Mouse (Mus musculus) MEL (cell line): ENCODE measurements around the gene Tex22. TPM values are rescaled to one million over a fixed set of nuclear protein-coding genes. Genes with fewer than 3 reads are reported as not detected.

Experiments used
- DNase-seq: peaks from one replicate; pipeline ENCODE4 v3.0.0; 2011; ENCODE audit warnings: low read depth, low spot score
- H3K27ac ChIP-seq: 2 replicates; pipeline ENCODE4 v1.5.1; 2012; ENCODE audit warnings: low read depth, mild to moderate bottlenecking, control low read depth, low read length, moderate library complexity; ENCODE audit not compliant: control insufficient read depth
- H3K27me3 ChIP-seq, 2 experiments: fragments of 150-350 bp in 1 of 2; sonication (generic) in 1 of 2; 2 replicates each; pipeline ENCODE4 v1.6.1; 2012; ENCODE audit warnings: low read length in 2 of 2, mild to moderate bottlenecking in 2 of 2, improper control_type of control experiment in 1 of 2, moderate library complexity in 1 of 2; ENCODE audit not compliant: insufficient read depth in 2 of 2, control insufficient read depth in 1 of 2
- H3K36me3 ChIP-seq, 2 experiments: 2 replicates each; pipeline ENCODE4 v1.6.1; 2012 to 2014; ENCODE audit warnings: low read length in 2 of 2, improper control_type of control experiment in 1 of 2, inconsistent platforms in 1 of 2, mild to moderate bottlenecking in 1 of 2; ENCODE audit not compliant: insufficient read depth in 2 of 2, control insufficient read depth in 1 of 2
- H3K4me1 ChIP-seq, 2 experiments: fragments of 150-350 bp in 1 of 2; sonication (generic) in 1 of 2; 2 replicates each; pipeline ENCODE4 v1.6.1; 2012; ENCODE audit warnings: low read length in 2 of 2, improper control_type of control experiment in 1 of 2, mild to moderate bottlenecking in 1 of 2; ENCODE audit not compliant: insufficient read depth in 2 of 2, control insufficient read depth in 1 of 2
- H3K4me3 ChIP-seq, 2 experiments: fragments of 150-350 bp in 1 of 2; sonication (generic) in 1 of 2; 2 replicates each; pipeline ENCODE4 v1.5.1; 2012; ENCODE audit warnings: low read depth in 2 of 2, low read length in 2 of 2, mild to moderate bottlenecking in 2 of 2, moderate library complexity in 2 of 2, control low read depth in 1 of 2, improper control_type of control experiment in 1 of 2; ENCODE audit not compliant: control insufficient read depth in 1 of 2, insufficient read depth in 1 of 2
- H3K79me2 ChIP-seq: 2 replicates; pipeline ENCODE4 v1.6.1; 2012; ENCODE audit warnings: mild to moderate bottlenecking, low read length, moderate library complexity; ENCODE audit not compliant: control insufficient read depth, poor library complexity, insufficient read depth
- H3K9ac ChIP-seq: 2 replicates; pipeline ENCODE4 v1.6.1; 2012; ENCODE audit warnings: low read depth, mild to moderate bottlenecking, control low read depth, low read length, moderate library complexity; ENCODE audit not compliant: control insufficient read depth, poor library complexity, severe bottlenecking
- H3K9me3 ChIP-seq: fragments of 150-350 bp; sonication (generic); replicated peaks from 2 replicates; pipeline ENCODE4 v1.6.1; 2012; ENCODE audit warnings: mild to moderate bottlenecking, low read length, improper control_type of control experiment, moderate library complexity; ENCODE audit not compliant: insufficient read depth
- CTCF ChIP-seq, 3 experiments: IDR thresholded peaks in 2 of 3; conservative IDR thresholded peaks in 1 of 3; 2 replicates each; pipeline ENCODE4 v1.5.1; 2011 to 2012; ENCODE audit warnings: low read length in 3 of 3, low read depth in 2 of 3, mild to moderate bottlenecking in 2 of 3, improper control_type of control experiment in 1 of 3, inconsistent platforms in 1 of 3, mixed read lengths in 1 of 3, moderate library complexity in 1 of 3; ENCODE audit not compliant: control insufficient read depth in 1 of 3, insufficient read depth in 1 of 3, poor library complexity in 1 of 3, severe bottlenecking in 1 of 3
- EP300 ChIP-seq, 2 experiments: IDR thresholded peaks; 2 replicates each; pipeline ENCODE4 v1.6.1; 2011; ENCODE audit warnings: improper control_type of control experiment in 2 of 2, low read length in 2 of 2, low read depth in 1 of 2, mild to moderate bottlenecking in 1 of 2
- ETS1 ChIP-seq: IDR thresholded peaks from 2 replicates; pipeline ENCODE4 v1.6.1; 2012; ENCODE audit warnings: low read depth, mild to moderate bottlenecking, inconsistent platforms, low read length, improper control_type of control experiment, moderate library complexity
- GATA1 ChIP-seq: IDR thresholded peaks from 2 replicates; pipeline ENCODE4 v1.6.1; 2011; ENCODE audit warnings: low read depth, low read length, improper control_type of control experiment
- HCFC1 ChIP-seq: IDR thresholded peaks from 2 replicates; pipeline ENCODE4 v1.6.1; 2012; ENCODE audit warnings: low read depth, mild to moderate bottlenecking, inconsistent platforms, low read length, improper control_type of control experiment, moderate library complexity
- KAT2A ChIP-seq: conservative IDR thresholded peaks from 2 replicates; pipeline ENCODE4 v1.6.1; 2012; ENCODE audit warnings: low read depth, low read length, improper control_type of control experiment, inconsistent platforms
- MAFK ChIP-seq: IDR thresholded peaks from 2 replicates; pipeline ENCODE4 v1.6.1; 2011; ENCODE audit warnings: low read depth, mild to moderate bottlenecking, low read length, improper control_type of control experiment, borderline replicate concordance
- MAX ChIP-seq: IDR thresholded peaks from 2 replicates; pipeline ENCODE4 v1.6.1; 2011; ENCODE audit warnings: low read length, improper control_type of control experiment
- MAZ ChIP-seq: IDR thresholded peaks from 2 replicates; pipeline ENCODE4 v1.6.1; 2012; ENCODE audit warnings: low read depth, mild to moderate bottlenecking, inconsistent platforms, low read length, improper control_type of control experiment
- MEF2A ChIP-seq: IDR thresholded peaks from 2 replicates; pipeline ENCODE4 v1.6.1; 2014; ENCODE audit warnings: low read depth, mild to moderate bottlenecking, inconsistent platforms, low read length, improper control_type of control experiment; ENCODE audit not compliant: poor library complexity, insufficient replicate concordance, severe bottlenecking; ENCODE audit errors: extremely low read depth
- MXI1 ChIP-seq: IDR thresholded peaks from 2 replicates; pipeline ENCODE4 v1.6.1; 2011; ENCODE audit warnings: mild to moderate bottlenecking, low read depth, low read length, improper control_type of control experiment
- MYC ChIP-seq: IDR thresholded peaks from 2 replicates; pipeline ENCODE4 v1.6.1; 2011; ENCODE audit warnings: low read depth, mild to moderate bottlenecking, low read length, improper control_type of control experiment, moderate library complexity
- NELFE ChIP-seq: IDR thresholded peaks from 2 replicates; pipeline ENCODE4 v1.6.1; 2011; ENCODE audit warnings: low read depth, low read length, improper control_type of control experiment
- NRF1 ChIP-seq: IDR thresholded peaks from 2 replicates; pipeline ENCODE4 v1.6.1; 2014; ENCODE audit warnings: low read depth, mild to moderate bottlenecking, inconsistent platforms, low read length, improper control_type of control experiment, moderate library complexity; ENCODE audit not compliant: poor library complexity, insufficient read depth, severe bottlenecking
- POLR2AphosphoS5 ChIP-seq: IDR thresholded peaks from 2 replicates; pipeline ENCODE4 v1.6.1; 2012; ENCODE audit warnings: low read depth, borderline replicate concordance, mild to moderate bottlenecking, inconsistent platforms, low read length, moderate library complexity, mixed read lengths
- SMC3 ChIP-seq: IDR thresholded peaks from 2 replicates; pipeline ENCODE4 v1.6.1; 2011; ENCODE audit warnings: low read depth, low read length, improper control_type of control experiment
- TAL1 ChIP-seq: IDR thresholded peaks from 2 replicates; pipeline ENCODE4 v1.6.1; 2012; ENCODE audit warnings: mild to moderate bottlenecking, inconsistent platforms, low read length, moderate library complexity, mixed read lengths
- TCF12 ChIP-seq: IDR thresholded peaks from 2 replicates; pipeline ENCODE4 v1.6.1; 2014; ENCODE audit warnings: low read depth, mild to moderate bottlenecking, inconsistent platforms, low read length, improper control_type of control experiment, moderate library complexity
- USF2 ChIP-seq, 2 experiments: IDR thresholded peaks; 2 replicates each; pipeline ENCODE4 v1.6.1; 2011 to 2012; ENCODE audit warnings: improper control_type of control experiment in 2 of 2, low read length in 2 of 2, borderline replicate concordance in 1 of 2, inconsistent platforms in 1 of 2, low read depth in 1 of 2, mild to moderate bottlenecking in 1 of 2; ENCODE audit not compliant: insufficient read depth in 1 of 2
- ZMIZ1 ChIP-seq: IDR thresholded peaks from 2 replicates; pipeline ENCODE4 v1.6.1; 2012; ENCODE audit warnings: low read depth, mild to moderate bottlenecking, inconsistent platforms, low read length, improper control_type of control experiment, moderate library complexity
- ZNF384 ChIP-seq: IDR thresholded peaks from 2 replicates; pipeline ENCODE4 v1.6.1; 2012; ENCODE audit warnings: low read depth, mild to moderate bottlenecking, inconsistent platforms, low read length, improper control_type of control experiment
- polyA plus RNA-seq, 2 experiments: library from polyadenylated mRNA; stranded (reverse) in 1 of 2; unstranded in 1 of 2; fragments of >175 nt in 1 of 2; fragments of >200 nt in 1 of 2; gene quantifications; 2 replicates each; pipeline versions ENCODE4 v1.2.1 to v1.2.4; 2012; ENCODE audit warnings: low replicate concordance in 2 of 2, low read depth in 1 of 2; ENCODE audit not compliant: insufficient read length in 2 of 2, insufficient read depth in 1 of 2, missing spikeins in 1 of 2
- total RNA-seq: library from RNA; depleted of rRNA; stranded (reverse); fragments of 300-350 nt; gene quantifications from 2 replicates; pipeline ENCODE4 v1.2.3, GENCODE M21; 2012

Tex22 gene
- total and polyA plus RNA-seq, 3 experiments, result 0.43 to 0.65 TPM; not detected in 1

DNA sequence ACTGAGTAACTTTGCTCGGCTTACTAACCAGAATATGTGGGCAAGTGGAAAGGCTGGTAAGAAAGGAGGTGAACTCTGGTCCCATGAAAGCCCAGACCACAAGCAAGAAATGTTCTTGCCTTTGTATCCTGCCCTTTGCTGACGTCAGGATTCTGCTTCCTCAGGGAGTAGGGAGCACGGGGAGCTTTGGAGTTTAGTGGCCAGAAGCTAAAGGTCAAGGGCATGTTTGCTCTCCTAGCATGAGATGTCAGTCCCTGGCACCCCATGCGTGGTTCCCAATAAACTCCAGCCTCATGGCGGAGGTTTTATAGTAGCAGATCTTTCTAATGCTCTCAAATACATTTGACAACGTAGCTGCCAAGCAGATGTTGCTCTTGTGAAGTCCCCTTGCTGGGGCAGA is 2.5 kb upstream of the Tex22 start:
- Histone ChIP-seq H3K79me2 (peaks cover 3% of the 10 kb centered on the region; the same call in 1 of the 2 replicates), H3K27ac (no peak overlapping the region), H3K9ac (no peak overlapping the region), H3K36me3 (peaks cover 0 to 4% of the 10 kb centered on the region in 2 experiments; a peak in 1 of 4 replicates), H3K4me3 (no peak overlapping the region), H3K27me3 (no peaks in the 10 kb centered on the region), H3K4me1 (peaks cover 0 to 14% of the 10 kb centered on the region in 2 experiments; a peak in 2 of 4 replicates), H3K9me3 (no peaks in the 10 kb centered on the region)
- no peak for DNase-seq
- no peak for TF ChIP-seq ETS1
- TF ChIP-seq SMC3, result 0 out of 2 replicates have a peak, but pooled peaks have one; percentile 3
- TF ChIP-seq ZMIZ1, result no peak
- TF ChIP-seq EP300 (IDR thresholded peaks at IDR 0.05; ENCODE audit: low read depth in 1 of 2, low read length in 2 of 2), result no peak

DNA sequence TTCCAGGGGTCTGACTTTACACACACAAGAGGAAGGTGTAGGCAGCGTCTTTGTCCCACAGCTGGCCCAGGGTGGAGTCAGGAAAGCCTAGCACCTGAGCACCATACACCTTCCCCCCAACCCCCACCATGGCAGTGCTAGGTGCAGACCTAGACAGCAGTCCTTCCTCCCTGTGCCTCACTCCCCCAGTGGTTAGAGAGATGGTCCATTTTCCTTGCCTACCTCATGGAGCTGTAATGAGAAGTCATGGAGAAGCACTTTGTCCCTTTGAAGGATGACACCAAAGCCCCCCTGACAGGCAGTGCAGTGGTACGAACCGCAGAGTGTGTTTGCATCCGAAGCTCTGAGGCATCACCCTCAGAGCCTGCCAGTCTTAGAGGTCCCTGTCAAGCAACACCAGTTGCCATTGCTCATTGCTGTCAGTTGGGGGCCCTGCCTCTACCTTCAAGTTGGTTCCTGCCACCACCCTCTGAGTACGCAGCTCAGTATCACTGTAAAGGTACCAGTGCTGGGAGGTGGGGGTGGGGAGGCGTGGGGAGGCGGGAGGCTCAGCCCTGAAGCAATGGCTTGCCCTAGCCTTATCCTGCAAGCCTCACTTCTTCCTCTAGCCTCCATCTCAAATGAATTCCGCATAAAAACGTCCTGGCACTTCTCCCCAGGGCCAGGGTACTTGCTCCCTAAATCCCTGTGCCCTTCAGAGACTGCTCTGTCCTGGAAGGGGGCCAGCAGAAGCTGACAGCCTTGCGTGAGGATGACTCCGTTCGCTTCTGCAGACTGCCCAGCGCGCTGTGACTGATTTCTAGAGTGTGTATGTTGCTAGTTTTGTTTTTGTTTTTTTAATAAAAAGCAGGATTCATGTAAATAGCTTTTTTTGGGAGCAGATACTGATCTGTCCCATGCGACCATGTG is 628 bp upstream of the Tex22 start:
- Histone ChIP-seq H3K27ac (peak overlapping the region; percentile 12; the same call in 1 of the 2 replicates), H3K4me1 (peaks cover 0 to 14% of the 10 kb centered on the region in 2 experiments; a peak in 2 of 4 replicates), H3K9ac (peak overlapping the region; percentile 70), H3K4me3 (peak overlapping the region; percentile 69 to 71), H3K27me3 (peaks cover 0 to 3% of the 10 kb centered on the region in 2 experiments; a peak in 2 of 4 replicates), H3K79me2 (peaks cover 3% of the 10 kb centered on the region; the same call in 1 of the 2 replicates), H3K9me3 (no peaks in the 10 kb centered on the region), H3K36me3 (peaks cover 0 to 4% of the 10 kb centered on the region in 2 experiments; a peak in 1 of 4 replicates)
- DNase-seq, result peak; percentile 69
- TF ChIP-seq TAL1 (no peak), CTCF (IDR thresholded peaks at IDR 0.05 in 2 of 3, conservative IDR thresholded peaks at IDR 0.05 in 1 of 3; ENCODE audit: control insufficient read depth in 1 of 3, insufficient read depth in 1 of 3, low read depth in 2 of 3, low read length in 3 of 3, poor library complexity in 1 of 3, severe bottlenecking in 1 of 3) (peak in 1 of 3 experiments; percentile 30; a peak in 2 of 6 replicates), NELFE (no peak), MYC (no peak), NRF1 (no peak), MAFK (no peak), SMC3 (peak; percentile 27; the same call in 1 of the 2 replicates), KAT2A (no peak)

DNA sequence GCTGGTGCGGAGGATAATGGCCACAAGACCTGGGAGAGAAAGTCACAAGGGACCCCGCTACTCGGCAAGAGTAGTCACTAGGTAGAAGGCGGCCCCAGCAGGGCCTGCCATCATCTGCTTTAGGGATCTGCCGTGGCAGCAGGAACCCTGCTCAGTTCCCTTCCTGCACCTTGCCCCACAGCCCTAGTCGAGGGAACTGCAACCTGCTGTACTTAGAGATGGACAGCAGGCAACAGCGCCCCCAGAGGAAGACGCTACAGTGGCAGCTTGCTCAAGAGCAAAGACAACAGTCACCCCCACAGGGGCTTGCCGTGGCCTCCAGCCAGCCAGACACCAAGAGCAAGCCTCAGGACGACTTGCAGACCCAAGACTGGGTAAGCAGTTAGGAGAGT is 757 bp downstream of the Tex22 start:
- H3K27me3 ChIP-seq, result peaks cover 2 to 6% of the 10 kb centered on the region in 2 experiments; a peak in 2 of 4 replicates
- peaks cover 0 to 14% of the 10 kb centered on the region in 2 experiments; a peak in 2 of 4 replicates for H3K4me1 ChIP-seq
- H3K36me3 ChIP-seq, result peaks cover 0 to 4% of the 10 kb centered on the region in 2 experiments; a peak in 1 of 4 replicates
- H3K4me3 ChIP-seq, result peak overlapping the region; percentile 69 to 71
- H3K27ac ChIP-seq, result peak overlapping the region; percentile 70
- peak overlapping the region; percentile 70 for H3K9ac ChIP-seq
- peaks cover 3% of the 10 kb centered on the region; the same call in 1 of the 2 replicates for H3K79me2 ChIP-seq
- H3K9me3 ChIP-seq, result no peaks in the 10 kb centered on the region
- DNase-seq, result peak; percentile 100
- no peak for TF ChIP-seq POLR2AphosphoS5
- no peak for TF ChIP-seq USF2 (IDR thresholded peaks at IDR 0.05; ENCODE audit: borderline replicate concordance in 1 of 2, insufficient read depth in 1 of 2, low read depth in 1 of 2, low read length in 2 of 2)
- peak; percentile 82 for TF ChIP-seq MXI1
- TF ChIP-seq KAT2A, result no peak; the same call in 1 of the 2 replicates
- peak; percentile 67 for TF ChIP-seq TCF12
- peak; percentile 86 for TF ChIP-seq SMC3
- peak; percentile 98 for TF ChIP-seq MAZ
- no peak for TF ChIP-seq MAFK
- TF ChIP-seq HCFC1, result peak; percentile 80
- TF ChIP-seq ZNF384, result 0 out of 2 replicates have a peak, but pooled peaks have one; percentile 57
- peak; percentile 72; the same call in 1 of the 2 replicates for TF ChIP-seq MYC
- peak; percentile 79 for TF ChIP-seq MAX
- no peak for TF ChIP-seq GATA1
- TF ChIP-seq NELFE, result peak; percentile 83
- no peak for TF ChIP-seq MEF2A
